In the genomic region with DNA sequence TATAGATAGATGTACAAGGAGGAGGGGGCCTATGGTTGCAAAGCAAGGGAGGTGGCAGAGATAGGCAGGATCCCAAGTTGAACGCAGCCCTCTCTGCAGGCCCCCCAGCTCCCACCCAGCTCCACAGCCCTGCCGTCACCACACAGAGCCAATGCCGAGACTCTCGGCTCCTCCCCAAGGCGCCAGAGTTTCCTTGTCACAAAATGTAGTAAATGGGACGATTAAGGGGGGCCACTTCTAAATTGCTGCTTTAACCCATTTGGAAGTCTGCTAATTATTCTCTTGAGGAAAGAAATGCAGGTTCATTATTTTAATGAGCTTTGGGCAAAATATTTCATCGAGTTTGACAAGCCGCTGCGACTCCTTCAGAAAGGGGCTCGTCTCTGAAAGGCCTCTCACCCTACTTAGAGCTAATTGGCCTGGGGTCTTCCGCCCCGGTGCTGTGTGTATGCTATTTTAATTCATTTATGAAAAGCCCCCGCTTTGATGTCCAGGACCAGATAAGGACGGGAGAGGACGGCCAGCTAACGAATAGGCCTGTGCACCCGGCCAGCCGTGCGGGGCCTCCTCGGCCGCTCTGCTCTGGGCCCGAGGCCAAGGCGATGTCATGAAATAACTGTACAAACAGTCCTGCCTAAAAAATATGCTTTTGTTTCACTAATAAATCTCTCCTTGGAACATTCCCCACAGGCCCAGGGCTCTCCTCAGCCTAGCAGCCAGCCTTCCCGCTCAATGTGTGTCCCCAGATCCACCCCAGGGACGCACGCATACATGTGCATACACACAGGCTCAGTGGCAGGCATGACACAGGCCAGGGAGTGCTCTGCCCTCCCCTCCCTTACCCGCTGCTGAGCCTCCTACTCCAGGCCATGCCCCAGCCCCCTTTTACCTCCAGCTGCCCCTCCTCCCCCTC, we compare ENCODE assay signal across 8 mouse cellular contexts.
DNase-seq lines count a peak whose midpoint lies in the region; ATAC-seq lines count a peak whose summit lies in the region.

No protein-coding gene starts in this region.

- H3K4me1 ChIP-seq in forebrain, embryonic 15.5 days = peaks cover 29% of the 10 kb centered on the region
- peaks cover 46% of the 10 kb centered on the region for H3K4me1 ChIP-seq in midbrain, embryonic 10.5 days

- WGBS in forebrain, embryonic 15.5 days = 11% methylated on average over 27 of the region's 27 CpGs
- 84% methylated on average over 27 of the region's 27 CpGs for WGBS in midbrain, embryonic 10.5 days

- ATAC-seq in forebrain, embryonic 15.5 days (replicated peaks) = peak; percentile 83

- intact Hi-C loops in heart, postnatal 36 days (cut with DNase I) = no loop called here
- intact Hi-C loops in left cerebral cortex, postnatal 25 days (cut with DNase I) = no loop called here

- H3K9me3 ChIP-seq in forebrain, embryonic 15.5 days = no peaks in the 10 kb centered on the region
- no peaks in the 10 kb centered on the region for H3K9me3 ChIP-seq in midbrain, embryonic 10.5 days (replicated peaks)

- no peaks in the 10 kb centered on the region for H3K36me3 ChIP-seq in forebrain, embryonic 15.5 days
- H3K36me3 ChIP-seq in midbrain, embryonic 10.5 days = no peaks in the 10 kb centered on the region

- DNase-seq in adrenal gland, postnatal 14 days = peak; percentile 93
- peak; percentile 64 to 69 for DNase-seq in heart, postnatal 36 days
- peak; percentile 84 to 85 for DNase-seq in kidney, postnatal 36 days
- no peak for DNase-seq in midbrain, embryonic 10.5 days (ENCODE audit: low spot score)
- peak; percentile 39 for DNase-seq in urinary bladder, postnatal 10 days (ENCODE audit: low spot score)
- no peak for DNase-seq in left cerebral cortex, postnatal 25 days (ENCODE audit: low spot score in 2 of 2)
- DNase-seq in thymus, postnatal 14 days = no peak

- H3K27ac ChIP-seq in forebrain, embryonic 15.5 days (replicated peaks) = peak overlapping the region; percentile 42; the same call in 1 of the 2 replicates
- H3K27ac ChIP-seq in midbrain, embryonic 10.5 days (replicated peaks) = peak overlapping the region; percentile 68

- H3K4me2 ChIP-seq in forebrain, embryonic 15.5 days (replicated peaks) = peak overlapping the region; percentile 17; the same call in 1 of the 2 replicates

- no peak overlapping the region; the same call in 1 of the 2 replicates for H3K9ac ChIP-seq in forebrain, embryonic 15.5 days (replicated peaks)

- H3K27me3 ChIP-seq in forebrain, embryonic 15.5 days = peaks cover 25% of the 10 kb centered on the region; the same call in 1 of the 2 replicates
- peaks cover 11% of the 10 kb centered on the region; the same call in 1 of the 2 replicates for H3K27me3 ChIP-seq in midbrain, embryonic 10.5 days (ENCODE audit: low read depth, poor library complexity, severe bottlenecking)

- H3K4me3 ChIP-seq in forebrain, embryonic 15.5 days = no peak overlapping the region
- H3K4me3 ChIP-seq in midbrain, embryonic 10.5 days = no peak overlapping the region

Comparison
In these comparisons a context has a peak if more than half of its experiments do, and no peak if none do; other contexts are left out.
1. DNase-seq: peak in adrenal gland, postnatal 14 days (single experiment), heart, postnatal 36 days (2 of 2), kidney, postnatal 36 days (2 of 2) and urinary bladder, postnatal 10 days (single experiment); none in midbrain, embryonic 10.5 days (single experiment), left cerebral cortex, postnatal 25 days (0 of 2) and thymus, postnatal 14 days (single experiment).